Mouse (Mus musculus) brown adipose tissue, adult 24 weeks (tissue): ENCODE measurements at regions not wholly inside any gene's neighbourhood (a gene's known extent, or its start where the extent isn't known, plus 50 kb on each side); places are given as distances from the start of the nearest gene placed in this dataset.

ENCODE experiments used
- H3K27ac ChIP-seq: fragments of 200-500 bp; replicated peaks from 2 replicates; pipeline ENCODE4 v1.5.1; 2012; ENCODE audit warnings: low read depth, mild to moderate bottlenecking, low read length
- H3K4me1 ChIP-seq: fragments of 200-500 bp; 2 replicates; pipeline ENCODE4 v1.6.1; 2012; ENCODE audit warnings: low read length, mixed read lengths; ENCODE audit not compliant: control insufficient read depth, insufficient read depth, insufficient read length
- H3K4me3 ChIP-seq: fragments of 200-500 bp; 2 replicates; pipeline ENCODE4 v1.5.1; 2012; ENCODE audit warnings: low read depth, mild to moderate bottlenecking, low read length, moderate library complexity; ENCODE audit not compliant: insufficient read depth

GRCm38 (mm10) chr14:37271015-37271933 is 136.2 kb upstream of the Ghitm start:
- H3K4me1 ChIP-seq, result peaks cover 3% of the 10 kb centered on the region; the same call in 1 of the 2 replicates
- no peak overlapping the region for H3K4me3 ChIP-seq
- no peak overlapping the region for H3K27ac ChIP-seq

DNA sequence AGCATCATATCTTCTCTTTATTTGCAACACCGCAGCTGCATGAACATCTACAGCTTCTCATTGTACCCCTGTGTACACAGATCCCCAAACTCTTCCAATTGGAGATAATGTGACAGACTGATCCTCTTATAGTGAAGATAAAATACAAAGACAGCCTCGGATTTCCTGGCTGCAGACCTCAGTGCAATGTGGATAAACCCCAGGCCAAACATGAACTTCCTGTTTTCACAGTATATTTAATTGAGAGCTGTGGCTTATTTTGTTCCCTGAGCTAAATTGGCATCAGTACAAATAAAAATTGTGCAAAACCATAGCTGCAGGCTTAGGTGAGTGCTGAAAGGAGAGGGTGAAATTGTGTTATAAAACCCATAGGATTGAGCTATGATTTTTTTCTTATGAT is 134.8 kb upstream of the Ghitm start:
- Histone ChIP-seq H3K4me1 (peaks cover 3% of the 10 kb centered on the region; the same call in 1 of the 2 replicates), H3K4me3 (no peak overlapping the region), H3K27ac (no peak overlapping the region)

DNA sequence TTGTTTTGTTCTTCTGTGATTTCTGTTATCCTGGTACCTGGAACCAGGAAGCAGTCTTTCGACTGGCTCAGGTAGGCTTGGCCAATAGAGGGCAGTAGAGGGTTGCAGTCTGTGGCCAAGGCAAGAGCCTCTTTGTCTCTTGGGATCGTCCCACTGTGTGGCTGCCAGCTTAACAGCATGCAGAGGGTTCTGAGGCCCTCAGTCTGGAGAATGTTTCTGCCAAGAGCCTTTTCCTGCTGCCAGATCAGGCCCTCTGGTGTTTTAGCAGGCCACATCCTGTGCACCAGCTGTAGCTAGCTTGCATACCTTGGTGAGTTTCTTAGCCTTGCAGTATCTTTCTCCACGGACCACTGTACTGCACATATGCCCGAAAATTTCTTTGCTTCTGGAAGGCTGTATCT is 103.6 kb upstream of the Ghitm start:
- no peaks in the 10 kb centered on the region for H3K4me1 ChIP-seq
- no peak overlapping the region for H3K4me3 ChIP-seq
- H3K27ac ChIP-seq, result no peak overlapping the region

DNA sequence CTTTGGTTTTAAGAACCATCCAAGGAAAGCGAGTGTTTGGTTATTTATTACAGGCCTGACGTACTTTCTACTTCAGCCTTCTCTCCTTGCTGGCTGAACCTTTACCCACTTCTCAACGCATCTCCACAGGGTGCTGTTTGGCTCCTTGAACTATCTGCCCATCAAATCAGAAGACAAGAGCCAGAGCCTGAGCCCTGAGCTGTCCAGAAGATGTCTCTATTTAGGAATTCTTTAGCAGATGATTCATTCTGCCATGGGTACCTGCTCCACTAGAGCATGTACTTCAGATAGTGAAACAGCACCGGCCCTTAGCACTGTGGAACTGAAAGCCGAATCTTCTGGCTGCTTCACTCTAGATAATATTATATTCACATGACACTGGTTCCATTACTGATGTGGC is 102.1 kb upstream of the Ghitm start:
- no peaks in the 10 kb centered on the region for H3K4me1 ChIP-seq
- no peak overlapping the region for H3K4me3 ChIP-seq
- no peak overlapping the region for H3K27ac ChIP-seq

DNA sequence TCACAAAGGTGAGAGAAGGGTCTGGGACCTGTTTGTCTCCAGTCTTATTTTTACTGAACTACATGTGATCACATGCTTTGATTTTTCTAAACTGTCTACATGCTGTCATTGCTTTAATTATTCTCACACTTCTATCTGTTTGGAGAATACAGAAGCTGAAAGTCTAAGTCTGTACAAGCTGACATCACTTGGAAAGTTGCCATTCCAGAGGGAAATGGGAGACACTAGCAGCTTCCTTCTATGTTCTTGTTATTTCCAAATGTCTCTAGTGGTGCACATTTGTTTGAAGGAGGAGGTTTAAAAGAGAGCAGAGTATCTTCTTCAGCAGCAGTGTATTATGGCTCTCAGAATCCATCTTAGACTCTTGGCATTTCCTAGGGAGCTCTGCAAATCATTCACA is 73.2 kb upstream of the Ghitm start:
- no peaks in the 10 kb centered on the region for H3K4me1 ChIP-seq
- H3K27ac ChIP-seq, result no peak overlapping the region
- H3K4me3 ChIP-seq, result no peak overlapping the region

GRCm38 (mm10) chr14:37189795-37190194 is 54.7 kb upstream of the Ghitm start:
- Histone ChIP-seq H3K27ac (no peak overlapping the region), H3K4me3 (no peak overlapping the region)

More at GRCm38 (mm10) chr14:37189795-37190194, 54.7 kb upstream of the Ghitm start:
- H3K4me1 ChIP-seq, result no peaks in the 10 kb centered on the region
